Mouse (Mus musculus): ENCODE data around the gene Prmt2.
A peak's percentile ranks its signal among the peaks of the same experiment; 100 is the strongest.

Prmt2 gene

GRCm38 (mm10) chr10:76237341-76238225 lies at the start of gene Prmt2:
Gene Prmt2 (minus strand): TSS chr10:76237865.
- peak; percentile 86 to 90 for DNase-seq (ENCODE audit: low spot score in 2 of 2)

GRCm38 (mm10) chr10:76278541-76279097 lies 41.0 kb upstream of the Prmt2 start:
- no peak for DNase-seq (ENCODE audit: low spot score in 2 of 2)

- DNase-seq (ENCODE audit: low spot score in 2 of 2): no peak
Observed at GRCm38 (mm10) chr10:76275256-76275655, 37.6 kb upstream of the Prmt2 start.

- no peak for DNase-seq (ENCODE audit: low spot score in 2 of 2)
Observed at GRCm38 (mm10) chr10:76271238-76271637, 33.6 kb upstream of the Prmt2 start.

- DNase-seq (ENCODE audit: low spot score in 2 of 2): no peak
Observed at GRCm38 (mm10) chr10:76262431-76262830, 24.8 kb upstream of the Prmt2 start.

- no peak for DNase-seq (ENCODE audit: low spot score in 2 of 2)
Observed at GRCm38 (mm10) chr10:76261447-76261846, 23.8 kb upstream of the Prmt2 start.

- no peak for DNase-seq (ENCODE audit: low spot score in 2 of 2)
Observed at GRCm38 (mm10) chr10:76260358-76261059, 22.8 kb upstream of the Prmt2 start.

GRCm38 (mm10) chr10:76259566-76260232 lies 22.0 kb upstream of the Prmt2 start:
- no peak for DNase-seq (ENCODE audit: low spot score in 2 of 2)

- no peak for DNase-seq (ENCODE audit: low spot score in 2 of 2)
Observed at GRCm38 (mm10) chr10:76257719-76258390, 20.2 kb upstream of the Prmt2 start.

GRCm38 (mm10) chr10:76257231-76257630 lies 19.6 kb upstream of the Prmt2 start:
- no peak for DNase-seq (ENCODE audit: low spot score in 2 of 2)

GRCm38 (mm10) chr10:76255617-76256016 lies 18.0 kb upstream of the Prmt2 start:
- DNase-seq (ENCODE audit: low spot score in 2 of 2): no peak

- DNase-seq (ENCODE audit: low spot score in 2 of 2): peak; percentile 44 to 50
Observed at GRCm38 (mm10) chr10:76253536-76253935, 15.9 kb upstream of the Prmt2 start, which contains the start of gene S100b. Gene S100b (plus strand): TSS chr10:76253853.

- no peak for DNase-seq (ENCODE audit: low spot score in 2 of 2)
Observed at GRCm38 (mm10) chr10:76253079-76253478, 15.4 kb upstream of the Prmt2 start.

- DNase-seq (ENCODE audit: low spot score in 2 of 2): no peak
Observed at GRCm38 (mm10) chr10:76250870-76251269, 13.2 kb upstream of the Prmt2 start.

- no peak for DNase-seq (ENCODE audit: low spot score in 2 of 2)
Observed at GRCm38 (mm10) chr10:76248647-76248968, 10.9 kb upstream of the Prmt2 start.

GRCm38 (mm10) chr10:76247960-76248646 lies 10.4 kb upstream of the Prmt2 start:
- DNase-seq (ENCODE audit: low spot score in 2 of 2): no peak

GRCm38 (mm10) chr10:76246601-76247000 lies 8.9 kb upstream of the Prmt2 start:
- no peak for DNase-seq (ENCODE audit: low spot score in 2 of 2)

- DNase-seq (ENCODE audit: low spot score in 2 of 2): no peak
Observed at GRCm38 (mm10) chr10:76245106-76245505, 7.4 kb upstream of the Prmt2 start.

- DNase-seq (ENCODE audit: low spot score in 2 of 2): no peak
Observed at GRCm38 (mm10) chr10:76239401-76239800, 1.7 kb upstream of the Prmt2 start.

- DNase-seq (ENCODE audit: low spot score in 2 of 2): no peak
Observed at GRCm38 (mm10) chr10:76229627-76230026, 8.0 kb downstream of the Prmt2 start.

- DNase-seq (ENCODE audit: low spot score in 2 of 2): no peak
Observed at GRCm38 (mm10) chr10:76225944-76226343, 11.7 kb downstream of the Prmt2 start.
